Mouse (Mus musculus) brain, embryonic 14.5 days (tissue): ENCODE data around the gene Atxn1.

Experiments used
- CTCF ChIP-seq: fragments of 200-500 bp; IDR thresholded peaks from 2 replicates; pipeline ENCODE4 v1.5.1; 2012; ENCODE audit warnings: inconsistent platforms, mild to moderate bottlenecking, moderate library complexity, borderline replicate concordance; ENCODE audit not compliant: insufficient read depth, insufficient read length; ENCODE audit errors: extremely low read depth
- POLR2A ChIP-seq: fragments of 200-500 bp; IDR thresholded peaks from 2 replicates; pipeline ENCODE4 v1.6.1; 2012; ENCODE audit warnings: mild to moderate bottlenecking, inconsistent platforms, borderline replicate concordance; ENCODE audit not compliant: poor library complexity, insufficient read depth, insufficient read length, severe bottlenecking; ENCODE audit errors: extremely low read depth

- TF ChIP-seq CTCF (no peak), POLR2A (no peak)
Observed at GRCm38 (mm10) chr13:45629750-45630149, 335.1 kb downstream of the Atxn1 start.
